Mouse (Mus musculus) stomach, postnatal 0 days (tissue): ENCODE data around the gene Gnb2. TPM values are rescaled to one million over a fixed set of nuclear protein-coding genes. Genes with fewer than 3 reads are reported as not detected.

Experiments
- ATAC-seq: fragments of 200-750 bp; cut with Nextera tagmentation; 2 replicates; pipeline ENCODE4 v1.8.0; 2017; ENCODE audit not compliant: low FRiP score, low TSS enrichment
- DNase-seq: peaks from one replicate; pipeline ENCODE4 v3.0.0-alpha.2; 2016; ENCODE audit warnings: low spot score
- H3K27ac ChIP-seq: fragments of 300-500 bp; sonication (generic); replicated peaks from 2 replicates; pipeline ENCODE4 v1.5.1; 2014; ENCODE audit warnings: mild to moderate bottlenecking, control low read depth
- H3K27me3 ChIP-seq: fragments of 300-500 bp; sonication (generic); 2 replicates; pipeline ENCODE4 v1.6.1; 2014; ENCODE audit warnings: low read length; ENCODE audit not compliant: control insufficient read depth, insufficient read depth
- H3K36me3 ChIP-seq: fragments of 300-500 bp; sonication (generic); 2 replicates; pipeline ENCODE4 v1.6.1; 2014; ENCODE audit warnings: low read length, mixed read lengths; ENCODE audit not compliant: control insufficient read depth, insufficient read depth
- H3K4me1 ChIP-seq: fragments of 300-500 bp; sonication (generic); replicated peaks from 2 replicates; pipeline ENCODE4 v1.6.1; 2014; ENCODE audit warnings: antibody characterized with exemption; ENCODE audit not compliant: control insufficient read depth, insufficient read depth
- H3K4me2 ChIP-seq: fragments of 300-500 bp; sonication (generic); replicated peaks from 2 replicates; pipeline ENCODE4 v1.6.1; 2014; ENCODE audit warnings: low read depth, mild to moderate bottlenecking, control low read depth, moderate library complexity
- H3K4me3 ChIP-seq: fragments of 300-500 bp; sonication (generic); 2 replicates; pipeline ENCODE4 v1.5.1; 2014; ENCODE audit warnings: low read depth, low read length, control low read depth
- H3K9ac ChIP-seq: fragments of 300-500 bp; sonication (generic); 2 replicates; pipeline ENCODE4 v1.6.1; 2014; ENCODE audit warnings: mild to moderate bottlenecking, low read length, control low read depth, mixed read lengths
- H3K9me3 ChIP-seq: fragments of 300-500 bp; sonication (generic); 2 replicates; pipeline ENCODE4 v1.6.1; 2016; ENCODE audit warnings: low read length; ENCODE audit not compliant: control insufficient read depth
- CTCF ChIP-seq: IDR thresholded peaks from 2 replicates; pipeline ENCODE4 v1.5.1; 2016; ENCODE audit warnings: antibody characterized with exemption, low read depth, mild to moderate bottlenecking, moderate library complexity
- EP300 ChIP-seq: optimal IDR thresholded peaks from 2 replicates; pipeline ENCODE3; 2016; ENCODE audit warnings: antibody characterized with exemption
- WGBS: fragments of 180-500 bp; shearing (Covaris S2); extraction: QIAGEN DNeasy Blood & Tissue Kit; methylation state at CpG from one replicate; pipeline ENCODE4 v1.1.7; 2014; 5-methylcytosine and 5-hydroxymethylcytosine counted together
- polyA plus RNA-seq: library from polyadenylated mRNA; unstranded; fragments of >200 nt; fragmentation: Nextera tagmentation; extraction: Ambion mirVana; gene quantifications from 2 replicates; pipeline ENCODE4 v1.2.1, GENCODE M21; 2015

The Gnb2 gene
- polyA plus RNA-seq, 1 experiment from 2014 or later, result 345 TPM

GRCm38 (mm10) chr5:137549840-137550239 lies 16.5 kb upstream of the Gnb2 start:
- no peak overlapping the region for H3K9ac ChIP-seq
- H3K4me1 ChIP-seq, result no peaks in the 10 kb centered on the region
- no peak for ATAC-seq
- no peak overlapping the region for H3K4me3 ChIP-seq
- H3K27me3 ChIP-seq, result no peaks in the 10 kb centered on the region
- H3K36me3 ChIP-seq, result no peaks in the 10 kb centered on the region
- 56% methylated on average over 2 of the region's 2 CpGs for WGBS
- no peak overlapping the region for H3K27ac ChIP-seq
- no peak overlapping the region for H3K4me2 ChIP-seq
- DNase-seq, result no peak
- TF ChIP-seq EP300 (no peak), CTCF (no peak)
- H3K9me3 ChIP-seq, result no peaks in the 10 kb centered on the region

GRCm38 (mm10) chr5:137545596-137545995 lies 12.3 kb upstream of the Gnb2 start:
- DNase-seq, result no peak
- Histone ChIP-seq H3K9me3 (no peaks in the 10 kb centered on the region), H3K4me3 (no peak overlapping the region), H3K27me3 (no peaks in the 10 kb centered on the region), H3K27ac (no peak overlapping the region), H3K36me3 (no peaks in the 10 kb centered on the region), H3K4me2 (no peak overlapping the region), H3K4me1 (no peaks in the 10 kb centered on the region), H3K9ac (no peak overlapping the region)
- no peak for ATAC-seq
- 72% methylated on average over 4 of the region's 4 CpGs for WGBS
- TF ChIP-seq CTCF (no peak), EP300 (no peak)

GRCm38 (mm10) chr5:137544926-137545325 lies 11.6 kb upstream of the Gnb2 start:
- Histone ChIP-seq H3K4me1 (no peaks in the 10 kb centered on the region), H3K36me3 (no peaks in the 10 kb centered on the region), H3K27me3 (no peaks in the 10 kb centered on the region), H3K9me3 (no peaks in the 10 kb centered on the region), H3K4me3 (no peak overlapping the region), H3K4me2 (no peak overlapping the region), H3K9ac (no peak overlapping the region), H3K27ac (no peak overlapping the region)
- TF ChIP-seq EP300, result no peak
- no peak for TF ChIP-seq CTCF
- no peak for DNase-seq
- WGBS, result 60% methylated on average over 6 of the region's 6 CpGs
- no peak for ATAC-seq

- Histone ChIP-seq H3K36me3 (no peaks in the 10 kb centered on the region), H3K4me3 (no peak overlapping the region), H3K27me3 (no peaks in the 10 kb centered on the region), H3K9ac (no peak overlapping the region), H3K4me2 (no peak overlapping the region), H3K27ac (no peak overlapping the region), H3K4me1 (no peaks in the 10 kb centered on the region), H3K9me3 (no peaks in the 10 kb centered on the region)
- 68% methylated on average over 5 of the region's 5 CpGs for WGBS
- TF ChIP-seq CTCF (no peak), EP300 (no peak)
- no peak for DNase-seq
- no peak for ATAC-seq
Measured at GRCm38 (mm10) chr5:137541768-137542540, 8.6 kb upstream of the Gnb2 start.

GRCm38 (mm10) chr5:137540991-137541390 lies 7.7 kb upstream of the Gnb2 start:
- ATAC-seq, result no peak
- H3K27ac ChIP-seq, result no peak overlapping the region

GRCm38 (mm10) chr5:137539291-137539801 lies 6.0 kb upstream of the Gnb2 start:
- Histone ChIP-seq H3K4me2 (no peak overlapping the region), H3K27ac (no peak overlapping the region), H3K9me3 (no peaks in the 10 kb centered on the region), H3K9ac (no peak overlapping the region), H3K36me3 (no peaks in the 10 kb centered on the region), H3K4me3 (no peak overlapping the region), H3K4me1 (no peaks in the 10 kb centered on the region), H3K27me3 (no peaks in the 10 kb centered on the region)
- DNase-seq (no peak), ATAC-seq (no peak)
- TF ChIP-seq CTCF (no peak), EP300 (no peak)
- 44% methylated on average over 7 of the region's 7 CpGs for WGBS

More at GRCm38 (mm10) chr5:137540991-137541390, 7.7 kb upstream of the Gnb2 start:
- Histone ChIP-seq H3K9ac (no peak overlapping the region), H3K4me3 (no peak overlapping the region), H3K4me2 (no peak overlapping the region), H3K4me1 (no peaks in the 10 kb centered on the region), H3K9me3 (no peaks in the 10 kb centered on the region), H3K36me3 (no peaks in the 10 kb centered on the region), H3K27me3 (no peaks in the 10 kb centered on the region)
- WGBS, result 76% methylated on average over 6 of the region's 6 CpGs
- TF ChIP-seq EP300 (no peak), CTCF (no peak)
- DNase-seq, result no peak
